Mouse (Mus musculus): ENCODE results near the gene B230307C23Rik. TPM values are rescaled to one million over a fixed set of nuclear protein-coding genes. Genes with fewer than 3 reads are reported as not detected.
A peak's percentile ranks its signal among the peaks of the same experiment; 100 is the strongest.

The B230307C23Rik gene
- 4.2 and 4.3 TPM in 2 replicates for polyA plus RNA-seq (2012; rRNA removed)

- TF ChIP-seq CTCF (conservative IDR thresholded peaks at IDR 0.05; ENCODE audit: insufficient read depth, insufficient read length, low read depth, low read length) (no peak), POLR2A (IDR thresholded peaks at IDR 0.05; ENCODE audit: low read depth, low read length) (no peak)
- H3K27me3 ChIP-seq (replicated peaks; ENCODE audit: control insufficient read depth, insufficient read depth, low read length): no peaks in the 10 kb centered on the region
- no peaks in the 10 kb centered on the region for H3K36me3 ChIP-seq (ENCODE audit: control insufficient read depth, insufficient read depth, low read length)
- H3K27ac ChIP-seq (ENCODE audit: insufficient read depth, low read depth, low read length): peak within 1 kb of the TSS; percentile 91
- peak within 1 kb of the TSS; percentile 55 for H3K4me3 ChIP-seq (ENCODE audit: insufficient read depth, low read depth, low read length)
- peaks cover 5% of the 10 kb centered on the region; the same call in 1 of the 2 replicates for H3K4me1 ChIP-seq (ENCODE audit: control insufficient read depth, insufficient read depth, low read length)
- DNase-seq: peak; percentile 95
- WGBS: 1% methylated on average over 22 of the region's 22 CpGs
Observed at GRCm38 (mm10) chr16:97996616-97997382, at the start of gene B230307C23Rik. B230307C23Rik (plus strand) TSS chr16:97997315.

- no peaks in the 10 kb centered on the region for H3K4me1 ChIP-seq (ENCODE audit: control insufficient read depth, insufficient read depth, low read length)
- TF ChIP-seq CTCF (conservative IDR thresholded peaks at IDR 0.05; ENCODE audit: insufficient read depth, insufficient read length, low read depth, low read length) (no peak), POLR2A (IDR thresholded peaks at IDR 0.05; ENCODE audit: low read depth, low read length) (no peak)
- no peak overlapping the region for H3K27ac ChIP-seq (ENCODE audit: insufficient read depth, low read depth, low read length)
- no peak overlapping the region for H3K4me3 ChIP-seq (ENCODE audit: insufficient read depth, low read depth, low read length)
- no peak for DNase-seq
- no peaks in the 10 kb centered on the region for H3K27me3 ChIP-seq (replicated peaks; ENCODE audit: control insufficient read depth, insufficient read depth, low read length)
- 84% methylated on average over 4 of the region's 4 CpGs for WGBS
- H3K36me3 ChIP-seq (ENCODE audit: control insufficient read depth, insufficient read depth, low read length): peaks cover 6% of the 10 kb centered on the region
Observed at GRCm38 (mm10) chr16:97948836-97949235, 48.3 kb upstream of the B230307C23Rik start.

GRCm38 (mm10) chr16:97950061-97950460 lies 47.1 kb upstream of the B230307C23Rik start:
- no peaks in the 10 kb centered on the region for H3K27me3 ChIP-seq (replicated peaks; ENCODE audit: control insufficient read depth, insufficient read depth, low read length)
- H3K36me3 ChIP-seq (ENCODE audit: control insufficient read depth, insufficient read depth, low read length): peaks cover 7% of the 10 kb centered on the region
- TF ChIP-seq CTCF (conservative IDR thresholded peaks at IDR 0.05; ENCODE audit: insufficient read depth, insufficient read length, low read depth, low read length) (no peak), POLR2A (IDR thresholded peaks at IDR 0.05; ENCODE audit: low read depth, low read length) (no peak)
- WGBS: 96% methylated on average over 8 of the region's 8 CpGs
- no peak overlapping the region for H3K4me3 ChIP-seq (ENCODE audit: insufficient read depth, low read depth, low read length)
- no peaks in the 10 kb centered on the region for H3K4me1 ChIP-seq (ENCODE audit: control insufficient read depth, insufficient read depth, low read length)
- H3K27ac ChIP-seq (ENCODE audit: insufficient read depth, low read depth, low read length): no peak overlapping the region
- DNase-seq: no peak

GRCm38 (mm10) chr16:97952371-97952770 lies 44.7 kb upstream of the B230307C23Rik start:
- Histone ChIP-seq H3K27ac (ENCODE audit: insufficient read depth, low read depth, low read length) (no peak overlapping the region), H3K27me3 (replicated peaks; ENCODE audit: control insufficient read depth, insufficient read depth, low read length) (no peaks in the 10 kb centered on the region), H3K36me3 (ENCODE audit: control insufficient read depth, insufficient read depth, low read length) (peaks cover 7% of the 10 kb centered on the region), H3K4me3 (ENCODE audit: insufficient read depth, low read depth, low read length) (no peak overlapping the region), H3K4me1 (ENCODE audit: control insufficient read depth, insufficient read depth, low read length) (no peaks in the 10 kb centered on the region)
- 95% methylated on average over 4 of the region's 4 CpGs for WGBS
- TF ChIP-seq CTCF (conservative IDR thresholded peaks at IDR 0.05; ENCODE audit: insufficient read depth, insufficient read length, low read depth, low read length): no peak
- TF ChIP-seq POLR2A (IDR thresholded peaks at IDR 0.05; ENCODE audit: low read depth, low read length): no peak
- DNase-seq: no peak

GRCm38 (mm10) chr16:97952801-97953200 lies 44.3 kb upstream of the B230307C23Rik start:
- peaks cover 7% of the 10 kb centered on the region for H3K36me3 ChIP-seq (ENCODE audit: control insufficient read depth, insufficient read depth, low read length)
- 90% methylated on average over 9 of the region's 9 CpGs for WGBS
- H3K4me3 ChIP-seq (ENCODE audit: insufficient read depth, low read depth, low read length): no peak overlapping the region
- no peak for DNase-seq
- TF ChIP-seq POLR2A (IDR thresholded peaks at IDR 0.05; ENCODE audit: low read depth, low read length): no peak
- H3K27me3 ChIP-seq (replicated peaks; ENCODE audit: control insufficient read depth, insufficient read depth, low read length): no peaks in the 10 kb centered on the region
- H3K4me1 ChIP-seq (ENCODE audit: control insufficient read depth, insufficient read depth, low read length): no peaks in the 10 kb centered on the region
- no peak overlapping the region for H3K27ac ChIP-seq (ENCODE audit: insufficient read depth, low read depth, low read length)

GRCm38 (mm10) chr16:97953300-97953699 lies 43.8 kb upstream of the B230307C23Rik start:
- TF ChIP-seq CTCF (conservative IDR thresholded peaks at IDR 0.05; ENCODE audit: insufficient read depth, insufficient read length, low read depth, low read length) (no peak), POLR2A (IDR thresholded peaks at IDR 0.05; ENCODE audit: low read depth, low read length) (no peak)
- no peak for DNase-seq
- H3K27me3 ChIP-seq (replicated peaks; ENCODE audit: control insufficient read depth, insufficient read depth, low read length): no peaks in the 10 kb centered on the region
- no peak overlapping the region for H3K27ac ChIP-seq (ENCODE audit: insufficient read depth, low read depth, low read length)
- peaks cover 7% of the 10 kb centered on the region for H3K36me3 ChIP-seq (ENCODE audit: control insufficient read depth, insufficient read depth, low read length)
- H3K4me1 ChIP-seq (ENCODE audit: control insufficient read depth, insufficient read depth, low read length): no peaks in the 10 kb centered on the region
- no peak overlapping the region for H3K4me3 ChIP-seq (ENCODE audit: insufficient read depth, low read depth, low read length)
- WGBS: 79% methylated on average over 2 of the region's 2 CpGs

GRCm38 (mm10) chr16:97956011-97956410 lies 41.1 kb upstream of the B230307C23Rik start:
- Histone ChIP-seq H3K4me1 (ENCODE audit: control insufficient read depth, insufficient read depth, low read length) (no peaks in the 10 kb centered on the region), H3K27ac (ENCODE audit: insufficient read depth, low read depth, low read length) (no peak overlapping the region), H3K27me3 (replicated peaks; ENCODE audit: control insufficient read depth, insufficient read depth, low read length) (no peaks in the 10 kb centered on the region), H3K36me3 (ENCODE audit: control insufficient read depth, insufficient read depth, low read length) (peaks cover 6% of the 10 kb centered on the region), H3K4me3 (ENCODE audit: insufficient read depth, low read depth, low read length) (no peak overlapping the region)
- WGBS: 74% methylated on average over 2 of the region's 2 CpGs
- DNase-seq: no peak
- TF ChIP-seq POLR2A (IDR thresholded peaks at IDR 0.05; ENCODE audit: low read depth, low read length) (no peak), CTCF (conservative IDR thresholded peaks at IDR 0.05; ENCODE audit: insufficient read depth, insufficient read length, low read depth, low read length) (no peak)
